Mouse (Mus musculus): ENCODE measurements around the gene 9430015G10Rik.

DNA sequence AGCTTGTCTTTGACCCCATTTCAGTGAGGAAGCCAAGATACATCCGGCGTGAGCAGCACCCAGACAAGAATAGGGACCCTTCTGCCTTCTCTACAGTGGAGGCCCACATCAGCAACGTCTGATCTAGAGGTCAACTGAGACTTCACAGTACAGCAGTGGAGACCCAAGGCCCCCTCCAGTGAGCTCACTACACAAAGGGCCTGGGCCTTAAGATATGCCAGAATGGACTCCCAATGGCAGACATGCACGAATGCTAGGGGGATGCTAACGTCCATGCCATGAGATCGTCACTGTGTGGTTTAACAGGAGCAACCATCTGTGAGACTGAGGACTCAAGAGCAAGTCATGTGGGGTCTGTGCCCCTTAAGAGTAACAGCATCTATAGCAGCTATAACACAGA lies 15.6 kb downstream of the 9430015G10Rik start:
- TF ChIP-seq CTCF (IDR thresholded peaks at IDR 0.05; ENCODE audit: borderline replicate concordance, insufficient read depth, low read depth, low read length), result no peak
- no peak for TF ChIP-seq POLR2A (IDR thresholded peaks at IDR 0.05; ENCODE audit: borderline replicate concordance, insufficient read depth, low read length)
